Mouse (Mus musculus) heart, embryonic 15.5 days (tissue): ENCODE measurements around the gene Polr3gl. TPM values are rescaled to one million over a fixed set of nuclear protein-coding genes. Genes with fewer than 3 reads are reported as not detected.

Source experiments
- ATAC-seq: fragments of 200-750 bp; cut with Nextera tagmentation; replicated peaks from 2 replicates; pipeline ENCODE4 v1.8.0; 2017; ENCODE audit warnings: low read depth, moderate TSS enrichment; ENCODE audit not compliant: insufficient number of reproducible peaks, insufficient read depth, low FRiP score
- H3K27ac ChIP-seq: fragments of 300-500 bp; sonication (generic); 2 replicates; pipeline ENCODE4 v1.5.1; 2015; ENCODE audit warnings: mild to moderate bottlenecking, inconsistent platforms
- H3K27me3 ChIP-seq: fragments of 300-500 bp; sonication (generic); 2 replicates; pipeline ENCODE4 v1.6.1; 2015; ENCODE audit warnings: inconsistent platforms
- H3K36me3 ChIP-seq: fragments of 300-500 bp; sonication (generic); 2 replicates; pipeline ENCODE4 v1.6.1; 2015; ENCODE audit warnings: mild to moderate bottlenecking, inconsistent platforms
- H3K4me1 ChIP-seq: fragments of 300-500 bp; sonication (generic); replicated peaks from 2 replicates; pipeline ENCODE4 v1.6.1; 2015; ENCODE audit warnings: inconsistent platforms
- H3K4me2 ChIP-seq: fragments of 300-500 bp; sonication (generic); 2 replicates; pipeline ENCODE4 v1.6.1; 2015; ENCODE audit warnings: inconsistent platforms, mild to moderate bottlenecking, moderate library complexity
- H3K4me3 ChIP-seq: fragments of 300-500 bp; sonication (generic); 2 replicates; pipeline ENCODE4 v1.5.1; 2015; ENCODE audit warnings: mild to moderate bottlenecking, inconsistent platforms
- H3K9ac ChIP-seq: fragments of 300-500 bp; sonication (generic); 2 replicates; pipeline ENCODE4 v1.6.1; 2015; ENCODE audit warnings: mild to moderate bottlenecking, inconsistent platforms
- H3K9me3 ChIP-seq: fragments of 300-500 bp; sonication (generic); replicated peaks from 2 replicates; pipeline ENCODE4 v1.6.1; 2016; ENCODE audit warnings: inconsistent platforms
- WGBS: fragments of 180-500 bp; shearing (Covaris S2); methylation state at CpG from one replicate; pipeline ENCODE4 v1.1.7; 2015; ENCODE audit warnings: mixed read lengths; 5-methylcytosine and 5-hydroxymethylcytosine counted together
- polyA plus RNA-seq: library from polyadenylated mRNA; unstranded; fragments of >200 nt; fragmentation: Nextera tagmentation; extraction: Ambion mirVana; gene quantifications from 2 replicates; pipeline ENCODE4 v1.2.1, GENCODE M21; 2015

Polr3gl gene
- polyA plus RNA-seq, result 34.8 and 38.3 TPM in 2 replicates

DNA sequence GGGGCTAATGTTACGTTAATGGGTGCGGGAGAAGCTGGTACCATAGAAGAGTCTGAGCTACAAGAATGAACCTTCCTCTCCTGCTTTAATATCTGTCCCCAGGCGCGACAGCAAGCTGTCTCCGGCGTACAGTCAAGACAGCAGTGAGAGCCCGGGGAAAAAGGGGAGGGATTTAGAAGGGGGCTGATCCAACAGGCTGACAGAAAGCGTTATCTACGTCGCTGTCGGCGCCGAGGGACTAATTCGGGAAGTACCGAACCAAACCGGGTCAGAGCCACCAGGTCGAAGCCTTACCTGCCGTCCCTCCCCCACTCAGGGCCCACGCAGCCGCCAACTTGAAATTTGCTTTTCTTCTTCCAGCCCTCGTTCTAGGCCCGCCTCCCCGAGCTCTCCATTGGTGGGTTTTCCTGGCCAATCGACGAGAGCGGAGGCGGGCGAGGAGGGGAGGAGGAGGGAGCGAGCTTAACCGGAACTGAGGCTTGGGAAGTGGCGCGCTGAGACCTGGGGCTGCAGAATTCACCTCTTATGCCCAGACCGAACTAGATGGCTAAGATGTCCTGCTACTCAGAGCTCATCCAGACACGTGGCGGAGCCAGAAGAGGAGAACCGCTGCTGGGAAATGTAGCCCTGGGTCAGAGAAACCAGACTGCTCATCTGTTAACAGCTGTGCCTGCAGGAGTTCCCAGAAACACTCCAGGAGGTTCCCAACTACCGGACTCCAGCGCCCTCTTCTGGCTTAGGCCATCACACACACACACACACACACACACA lies at the start of gene Polr3gl:
Gene Polr3gl (minus strand): TSS at position 392 of the 771 bp plus-strand sequence.
- Histone ChIP-seq H3K27ac (peak within 1 kb of the TSS; percentile 92), H3K4me2 (peak within 1 kb of the TSS; percentile 85), H3K4me1 (peaks cover 49% of the 10 kb centered on the region), H3K27me3 (no peaks in the 10 kb centered on the region), H3K9me3 (no peaks in the 10 kb centered on the region), H3K36me3 (no peaks in the 10 kb centered on the region), H3K4me3 (peak within 1 kb of the TSS; percentile 85), H3K9ac (peak within 1 kb of the TSS; percentile 88)
- under 1% methylated on average over 38 of the region's 38 CpGs for WGBS
- peak; percentile 83 for ATAC-seq

DNA sequence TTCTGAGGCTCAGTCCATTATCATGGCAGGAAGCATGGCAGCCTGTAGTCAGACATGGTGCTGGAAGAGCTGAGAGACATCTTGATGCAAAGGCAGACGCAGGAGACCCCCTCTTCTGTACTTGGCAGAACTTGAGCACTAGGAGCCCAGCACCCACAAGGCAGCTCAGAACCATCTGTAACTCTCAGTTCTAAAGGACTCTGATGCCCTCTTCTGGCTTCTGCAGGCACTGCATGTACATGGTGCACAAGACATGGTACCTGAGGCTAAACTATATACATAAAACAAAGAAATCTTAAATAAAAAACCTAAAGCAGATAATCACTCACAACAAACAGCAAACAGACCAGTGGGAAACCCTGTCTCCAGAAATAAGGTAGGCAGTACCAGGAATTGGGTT lies 45.2 kb upstream of the Polr3gl start:
- ATAC-seq, result no peak
- 84% methylated on average over 1 of the region's 1 CpGs for WGBS
- Histone ChIP-seq H3K4me3 (no peak overlapping the region), H3K27me3 (no peaks in the 10 kb centered on the region), H3K4me2 (no peak overlapping the region), H3K9me3 (no peaks in the 10 kb centered on the region), H3K4me1 (peaks cover 12% of the 10 kb centered on the region), H3K9ac (no peak overlapping the region), H3K27ac (no peak overlapping the region), H3K36me3 (peaks cover 29% of the 10 kb centered on the region)

DNA sequence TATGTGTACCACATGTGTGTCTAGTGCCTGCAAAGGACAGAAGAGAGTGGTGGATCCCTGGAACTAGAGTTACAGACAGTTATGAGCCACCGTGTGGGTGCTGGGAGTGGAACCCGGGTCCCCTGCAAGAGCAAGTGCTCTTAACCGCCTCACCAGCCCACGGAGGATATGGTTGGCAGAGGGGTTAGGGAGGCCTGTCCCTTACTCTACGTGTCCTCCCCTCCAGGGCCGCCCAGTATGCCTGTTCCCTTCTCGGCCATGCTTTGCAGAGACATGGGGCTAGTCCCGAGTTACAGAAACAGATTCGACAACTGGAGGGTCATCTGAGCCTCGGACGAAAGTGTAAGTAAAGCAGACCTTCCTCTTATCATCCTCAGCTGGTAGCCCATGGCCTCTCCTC lies 42.5 kb upstream of the Polr3gl start:
- peaks cover 27% of the 10 kb centered on the region for H3K36me3 ChIP-seq
- peak overlapping the region; percentile 84 for H3K4me3 ChIP-seq
- no peak for ATAC-seq
- H3K9me3 ChIP-seq, result no peaks in the 10 kb centered on the region
- no peak overlapping the region for H3K27ac ChIP-seq
- H3K9ac ChIP-seq, result peak overlapping the region; percentile 88
- peaks cover 14% of the 10 kb centered on the region for H3K4me1 ChIP-seq
- WGBS, result 61% methylated on average over 11 of the region's 11 CpGs
- H3K27me3 ChIP-seq, result no peaks in the 10 kb centered on the region
- peak overlapping the region; percentile 76 for H3K4me2 ChIP-seq

DNA sequence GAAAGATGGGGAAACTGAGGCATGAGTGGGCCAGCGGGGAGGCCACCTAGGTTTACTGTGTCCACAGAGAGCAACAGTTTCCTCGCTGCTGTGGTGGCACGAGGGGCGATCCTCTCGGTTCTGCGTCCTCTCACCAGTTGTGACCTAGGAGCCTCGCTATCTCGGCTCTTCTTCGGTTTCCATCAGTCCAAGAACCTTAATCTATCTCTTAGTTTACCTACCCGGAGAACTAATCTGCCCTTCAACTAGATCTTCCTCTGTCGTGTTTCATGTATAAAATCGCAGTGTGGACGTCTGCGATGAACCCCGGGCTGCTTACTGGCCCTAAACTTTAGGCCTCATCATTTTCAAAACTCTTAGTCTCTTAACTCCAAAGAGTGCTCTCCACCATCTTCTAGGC lies 41.9 kb upstream of the Polr3gl start:
- Histone ChIP-seq H3K4me3 (peak overlapping the region; percentile 84), H3K9ac (peak overlapping the region; percentile 88), H3K9me3 (no peaks in the 10 kb centered on the region), H3K4me1 (peaks cover 19% of the 10 kb centered on the region), H3K36me3 (peaks cover 32% of the 10 kb centered on the region), H3K27me3 (no peaks in the 10 kb centered on the region), H3K4me2 (peak overlapping the region; percentile 76), H3K27ac (peak overlapping the region; percentile 85)
- no peak for ATAC-seq
- 7% methylated on average over 15 of the region's 15 CpGs for WGBS

DNA sequence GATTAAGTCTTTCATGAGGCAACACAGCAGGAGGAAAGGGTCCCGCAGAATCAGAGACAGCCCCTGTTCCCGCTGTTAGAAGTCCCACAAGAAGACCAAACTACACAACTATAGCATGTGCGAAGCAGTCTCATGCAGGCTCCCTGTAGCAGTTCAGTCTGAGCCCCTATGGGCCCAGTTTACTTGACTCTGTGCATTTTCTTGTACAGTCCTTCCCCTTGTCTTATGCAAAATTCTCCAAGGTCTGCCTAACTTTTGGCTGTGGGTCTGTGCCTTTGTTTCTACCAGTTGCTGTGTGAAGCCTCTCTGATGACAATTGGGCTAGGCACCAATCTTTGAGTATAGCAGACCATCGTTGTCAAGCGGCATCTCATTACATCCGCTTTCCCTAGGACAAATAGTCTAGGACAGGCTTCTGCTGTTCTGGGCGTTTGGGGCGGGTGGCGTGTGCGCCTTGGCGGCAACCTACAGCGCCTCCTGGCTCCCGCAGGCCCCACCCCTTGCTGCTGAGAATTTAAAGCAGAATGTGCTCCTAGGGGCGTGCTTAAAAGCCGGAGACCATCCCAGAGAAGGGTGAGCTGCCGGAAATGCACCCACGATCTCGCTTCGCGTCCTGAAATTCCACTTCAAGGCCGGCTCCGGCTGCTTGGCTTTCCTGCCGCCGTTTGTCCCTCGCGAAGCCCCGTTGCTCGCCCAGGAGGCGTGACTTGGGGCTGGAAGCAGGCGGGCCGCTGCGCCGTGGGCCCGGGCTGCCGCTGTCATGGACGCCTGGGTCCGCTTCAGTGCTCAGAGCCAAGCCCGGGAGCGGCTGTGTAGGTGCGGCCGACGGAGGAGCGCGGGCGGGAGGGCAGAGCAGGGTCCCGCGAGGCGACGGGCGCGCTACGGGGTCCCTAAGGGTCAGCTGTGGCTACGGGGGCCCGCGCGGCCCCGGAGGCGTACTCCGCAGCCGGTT lies 41.2 kb upstream of the Polr3gl start, which contains the start of the genes Pex11b and Gm42957:
Gene Pex11b (plus strand): TSS at position 449 of the 952 bp plus-strand sequence.
Gene Gm42957 (plus strand): TSS at position 547 of the 952 bp plus-strand sequence.
- Histone ChIP-seq H3K9me3 (no peaks in the 10 kb centered on the region), H3K4me2 (peak within 1 kb of the TSS; percentile 76), H3K27ac (peak within 1 kb of the TSS; percentile 85), H3K4me3 (peak within 1 kb of the TSS; percentile 84), H3K27me3 (no peaks in the 10 kb centered on the region), H3K4me1 (peaks cover 25% of the 10 kb centered on the region), H3K9ac (peak within 1 kb of the TSS; percentile 88), H3K36me3 (peaks cover 34% of the 10 kb centered on the region)
- WGBS, result 2% methylated on average over 60 of the region's 60 CpGs
- peak; percentile 89 for ATAC-seq

DNA sequence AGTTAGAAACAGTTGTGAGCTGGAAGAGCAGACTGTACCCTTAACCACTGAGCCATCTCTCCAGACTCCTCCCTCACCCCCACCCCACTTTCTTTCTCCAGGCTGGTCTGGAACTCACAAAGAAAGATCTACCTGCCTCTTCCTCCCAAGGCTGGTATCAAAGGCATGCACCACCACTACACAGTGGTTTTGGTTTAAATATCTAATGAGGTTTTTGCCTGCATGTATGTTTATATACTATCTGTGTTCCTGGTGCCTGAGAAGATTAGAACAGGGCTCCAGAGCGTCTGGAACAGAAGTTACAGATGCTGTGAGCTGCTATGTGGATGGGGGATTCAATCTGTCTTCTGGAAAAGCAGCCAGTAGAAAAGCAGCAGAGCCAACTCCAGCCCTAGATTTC lies 40.0 kb upstream of the Polr3gl start:
- Histone ChIP-seq H3K9ac (no peak overlapping the region), H3K4me3 (no peak overlapping the region), H3K27me3 (no peaks in the 10 kb centered on the region), H3K4me1 (peaks cover 29% of the 10 kb centered on the region), H3K36me3 (peaks cover 28% of the 10 kb centered on the region), H3K9me3 (no peaks in the 10 kb centered on the region), H3K27ac (no peak overlapping the region), H3K4me2 (no peak overlapping the region; the same call in 1 of the 2 replicates)
- ATAC-seq, result no peak
- WGBS, result 49% methylated on average over 1 of the region's 1 CpGs

DNA sequence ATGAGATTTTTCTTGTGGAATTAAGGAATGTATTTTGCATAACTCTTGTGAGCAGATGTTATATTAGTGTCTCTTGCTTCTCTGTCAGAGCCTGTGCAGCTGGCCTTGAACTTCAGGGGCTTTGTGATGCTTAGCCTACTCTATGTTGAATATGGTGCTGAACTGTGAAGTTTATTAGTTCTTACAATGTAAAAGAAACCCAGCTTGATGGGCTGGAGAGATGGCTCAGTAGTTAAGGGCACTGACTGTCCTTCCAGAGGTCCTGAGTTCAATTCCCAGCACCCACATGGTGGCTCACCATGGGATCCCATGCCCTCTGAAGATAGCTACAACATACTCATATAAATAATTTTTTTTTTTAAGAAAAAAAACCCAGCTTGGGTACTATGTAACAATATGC lies 38.1 kb upstream of the Polr3gl start:
- no peak overlapping the region for H3K9ac ChIP-seq
- no peak overlapping the region for H3K27ac ChIP-seq
- H3K4me1 ChIP-seq, result peaks cover 31% of the 10 kb centered on the region
- H3K27me3 ChIP-seq, result no peaks in the 10 kb centered on the region
- ATAC-seq, result no peak
- peaks cover 18% of the 10 kb centered on the region for H3K36me3 ChIP-seq
- H3K4me2 ChIP-seq, result no peak overlapping the region
- H3K4me3 ChIP-seq, result no peak overlapping the region
- no peaks in the 10 kb centered on the region for H3K9me3 ChIP-seq

DNA sequence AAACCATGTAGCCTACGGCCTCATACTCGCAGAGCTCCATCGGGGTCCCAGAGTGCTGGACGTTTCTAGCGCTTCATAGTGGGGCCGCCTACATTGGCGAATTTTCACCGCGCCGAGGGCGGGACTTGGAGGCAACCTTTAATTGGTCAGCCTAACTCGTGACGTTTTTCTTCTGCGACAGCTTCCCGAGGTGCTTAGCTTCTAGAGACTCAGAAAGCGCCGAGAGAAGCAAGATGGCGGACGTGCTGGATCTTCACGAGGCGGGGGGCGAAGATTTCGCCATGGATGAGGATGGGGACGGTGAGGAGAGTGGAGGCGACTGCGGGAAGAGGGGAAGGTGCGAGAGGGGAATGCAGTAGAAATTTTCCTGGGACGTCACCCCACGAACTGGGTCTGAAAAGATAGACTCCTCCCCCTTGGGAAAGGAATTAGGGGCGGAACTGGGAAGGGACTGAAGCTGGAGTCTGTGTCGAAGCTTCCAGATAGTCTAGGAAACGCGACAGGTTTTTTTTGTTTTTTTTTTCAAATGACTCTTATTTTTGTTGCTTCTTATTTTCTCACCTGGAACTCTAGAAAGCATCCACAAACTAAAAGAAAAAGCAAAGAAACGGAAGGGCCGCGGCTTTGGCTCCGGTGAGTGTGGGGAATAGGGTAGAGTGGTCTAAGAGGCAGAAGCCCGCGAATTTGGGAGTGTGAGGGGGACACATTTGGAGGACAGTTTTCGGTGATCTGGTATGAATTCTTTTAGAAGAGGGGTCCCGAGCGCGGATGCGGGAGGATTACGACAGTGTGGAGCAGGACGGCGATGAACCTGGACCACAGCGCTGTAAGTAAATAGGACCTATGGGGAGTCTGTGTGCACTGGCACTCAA lies 36.0 kb upstream of the Polr3gl start, which contains the start of gene Rbm8a:
Gene Rbm8a (plus strand): TSS at position 205 of the 872 bp plus-strand sequence.
- H3K4me3 ChIP-seq, result peak within 1 kb of the TSS; percentile 73
- ATAC-seq, result peak; percentile 94
- peak within 1 kb of the TSS; percentile 74 for H3K27ac ChIP-seq
- peak within 1 kb of the TSS; percentile 87 for H3K4me2 ChIP-seq
- H3K4me1 ChIP-seq, result peaks cover 24% of the 10 kb centered on the region
- H3K9me3 ChIP-seq, result no peaks in the 10 kb centered on the region
- H3K9ac ChIP-seq, result peak within 1 kb of the TSS; percentile 62
- no peaks in the 10 kb centered on the region for H3K27me3 ChIP-seq
- 1% methylated on average over 48 of the region's 48 CpGs for WGBS
- peaks cover 27% of the 10 kb centered on the region for H3K36me3 ChIP-seq

DNA sequence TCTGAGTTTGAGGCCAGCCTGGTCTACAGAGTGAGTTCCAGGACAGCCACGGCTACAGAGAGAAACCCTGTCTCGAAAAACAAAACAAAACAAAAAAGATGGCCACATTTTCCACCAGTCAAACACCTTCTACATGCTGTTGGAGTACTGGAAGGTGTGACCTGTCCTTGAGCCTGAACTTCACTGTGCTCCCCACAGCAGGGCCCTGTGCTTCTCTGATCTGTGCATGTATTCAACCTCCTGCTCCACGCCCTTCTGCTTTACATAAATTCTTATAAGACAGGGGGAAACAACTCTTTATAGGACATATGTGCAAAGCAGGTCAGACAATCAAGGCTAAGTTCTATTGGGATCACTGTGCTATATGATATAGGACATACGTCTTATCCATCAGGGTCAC lies 29.2 kb upstream of the Polr3gl start:
- H3K27ac ChIP-seq, result no peak overlapping the region
- peaks cover 65% of the 10 kb centered on the region for H3K36me3 ChIP-seq
- WGBS, result 95% methylated on average over 4 of the region's 4 CpGs
- H3K9ac ChIP-seq, result no peak overlapping the region
- no peak for ATAC-seq
- no peaks in the 10 kb centered on the region for H3K4me1 ChIP-seq
- no peak overlapping the region for H3K4me2 ChIP-seq
- no peak overlapping the region for H3K4me3 ChIP-seq
- no peaks in the 10 kb centered on the region for H3K27me3 ChIP-seq
- H3K9me3 ChIP-seq, result no peaks in the 10 kb centered on the region

DNA sequence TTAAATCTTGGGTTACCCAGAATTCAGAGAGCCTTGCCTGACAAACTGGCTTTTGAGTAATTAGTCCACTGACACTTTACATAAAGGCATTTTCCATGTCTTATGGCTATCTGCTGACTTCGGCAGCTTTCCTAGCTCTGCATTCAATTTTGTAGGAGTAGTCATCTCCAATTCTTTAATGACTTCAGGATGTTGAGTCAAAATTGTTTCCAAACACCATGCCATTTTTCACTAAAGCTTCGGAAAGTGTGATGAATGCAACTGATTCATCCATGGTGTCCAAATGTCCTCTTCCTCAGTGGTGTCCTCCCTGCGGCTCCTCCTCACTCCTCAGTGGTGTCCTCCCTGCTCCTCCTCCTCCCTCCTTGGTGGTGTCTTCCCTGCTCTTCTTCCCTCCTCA lies 24.0 kb upstream of the Polr3gl start:
- no peak overlapping the region for H3K9ac ChIP-seq
- no peak for ATAC-seq
- no peaks in the 10 kb centered on the region for H3K9me3 ChIP-seq
- WGBS, result 90% methylated on average over 3 of the region's 3 CpGs
- peaks cover 74% of the 10 kb centered on the region for H3K36me3 ChIP-seq
- H3K27ac ChIP-seq, result no peak overlapping the region
- no peaks in the 10 kb centered on the region for H3K4me1 ChIP-seq
- H3K27me3 ChIP-seq, result no peaks in the 10 kb centered on the region
- H3K4me2 ChIP-seq, result no peak overlapping the region
- no peak overlapping the region for H3K4me3 ChIP-seq
